Mouse (Mus musculus): ENCODE data around the gene Rpl19. TPM values are rescaled to one million over a fixed set of nuclear protein-coding genes. Genes with fewer than 3 reads are reported as not detected.

The Rpl19 gene
- total and polyA plus RNA-seq, 3 experiments, result 129 to 1,284 (median 1,223) TPM

DNA sequence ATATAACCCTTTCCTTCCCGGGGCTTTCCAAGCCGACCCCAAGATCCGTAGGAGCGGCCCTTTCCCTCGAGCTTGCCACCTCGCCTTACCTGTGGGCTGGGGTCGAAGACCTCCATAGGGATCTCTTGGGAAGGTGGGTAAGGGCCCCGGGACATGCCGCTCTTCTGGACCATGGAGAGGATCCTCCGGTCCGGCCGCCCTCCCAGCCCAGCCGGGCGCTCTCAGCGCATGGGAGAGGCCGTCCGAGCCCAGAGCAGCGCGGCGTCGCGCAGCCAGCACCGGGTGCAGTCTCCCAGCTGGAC lies 4.3 kb upstream of the Rpl19 start:
- no peak for DNase-seq

DNA sequence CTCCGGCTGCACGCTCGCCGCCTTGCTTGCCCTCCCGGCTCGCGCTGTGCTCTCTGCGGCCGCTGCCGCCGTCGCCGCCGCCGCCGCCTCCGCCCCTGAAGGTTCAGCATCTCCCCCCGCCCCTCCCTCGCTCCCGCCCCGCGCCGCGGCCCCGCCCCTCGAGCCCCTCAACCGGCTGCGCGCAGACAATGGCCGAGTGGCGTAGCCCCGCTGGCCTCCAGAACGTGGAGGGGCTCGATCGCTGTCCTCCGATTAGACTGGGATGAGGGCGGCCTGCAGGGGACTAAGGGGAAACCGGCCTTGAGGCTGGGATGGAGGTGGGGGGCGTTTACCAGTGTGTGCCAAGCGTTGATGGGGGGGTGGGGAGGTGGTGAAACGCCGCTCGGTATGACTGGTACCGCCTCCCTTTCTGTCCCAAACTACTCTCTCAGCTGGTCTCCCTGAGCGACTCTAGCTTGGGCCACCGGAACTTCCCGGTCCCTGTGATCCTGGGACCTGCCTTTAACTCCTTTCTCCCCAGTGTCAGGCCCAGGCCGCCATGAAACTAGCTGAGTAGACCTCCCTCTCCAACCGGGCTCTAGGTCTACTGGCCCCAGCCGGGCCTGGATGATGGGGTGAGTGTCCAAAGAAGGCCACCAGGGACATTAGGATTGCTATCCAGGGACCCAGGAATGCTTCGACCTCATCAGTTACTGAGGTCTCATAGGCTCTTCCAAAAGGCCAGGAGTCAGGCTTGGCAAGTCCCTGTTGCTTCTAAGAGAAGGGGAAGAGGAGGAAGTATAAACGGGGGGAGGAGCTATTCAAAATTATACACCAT lies 3.7 kb upstream of the Rpl19 start, which contains the start of gene Cacnb1:
Gene Cacnb1 (minus strand): TSS at position 480 of the 817 bp plus-strand sequence.
- DNase-seq, result peak; percentile 84

DNA sequence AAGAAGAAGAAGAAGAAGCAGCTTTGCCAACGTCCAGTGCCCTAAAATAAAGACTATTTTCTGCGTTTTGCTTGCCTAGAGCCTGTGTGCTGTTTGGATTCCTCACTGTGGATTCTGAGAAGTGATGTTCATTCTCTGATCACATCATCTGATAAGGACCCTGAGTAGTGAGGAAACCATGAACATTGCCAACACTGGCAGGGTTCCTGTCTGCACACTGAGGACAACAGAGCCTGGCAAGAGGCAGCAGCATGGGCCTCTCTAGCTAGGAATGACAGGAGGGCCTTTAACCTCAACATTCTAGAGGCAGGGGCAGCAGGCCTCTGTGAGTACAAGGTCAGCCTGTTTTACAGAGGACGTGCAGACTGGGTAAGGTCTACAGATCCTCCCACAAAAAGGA lies 2.0 kb upstream of the Rpl19 start:
- DNase-seq, result no peak

DNA sequence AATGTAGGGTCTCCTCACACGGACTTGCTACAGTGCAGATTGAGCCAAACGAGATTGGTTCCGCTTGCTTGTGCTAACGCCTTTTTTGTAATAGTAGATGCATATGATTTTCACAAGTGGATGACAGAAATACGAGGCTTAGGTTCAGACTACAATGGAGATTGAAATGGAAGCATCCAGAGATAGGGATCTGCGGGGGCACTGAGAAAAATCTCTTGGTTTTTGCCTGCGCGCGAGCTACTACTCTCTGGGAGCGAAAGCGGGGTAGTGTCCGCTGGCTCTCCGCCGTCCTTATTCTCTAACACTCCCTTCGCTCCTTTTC lies 301 bp upstream of the Rpl19 start:
- DNase-seq, result no peak

DNA sequence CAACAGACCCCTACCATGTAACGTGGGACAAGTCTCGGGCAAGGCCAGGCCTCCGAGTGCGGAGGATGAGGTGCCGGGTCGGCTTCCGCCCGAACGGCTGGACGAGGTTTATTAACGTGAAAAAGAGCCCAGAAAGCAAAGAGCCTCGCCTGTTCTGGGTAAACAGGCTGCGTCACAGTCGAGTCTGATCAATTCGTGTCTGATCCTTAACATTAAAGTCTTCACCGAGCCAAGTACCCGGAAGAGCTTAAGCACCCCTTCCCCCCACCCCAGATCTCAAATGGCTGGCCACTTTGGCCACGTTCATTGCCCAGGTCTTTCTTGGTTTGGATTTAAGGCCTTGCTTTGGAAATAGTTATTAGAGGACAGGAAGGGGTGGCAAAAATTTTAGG lies 783 bp downstream of the Rpl19 start:
- DNase-seq, result no peak

DNA sequence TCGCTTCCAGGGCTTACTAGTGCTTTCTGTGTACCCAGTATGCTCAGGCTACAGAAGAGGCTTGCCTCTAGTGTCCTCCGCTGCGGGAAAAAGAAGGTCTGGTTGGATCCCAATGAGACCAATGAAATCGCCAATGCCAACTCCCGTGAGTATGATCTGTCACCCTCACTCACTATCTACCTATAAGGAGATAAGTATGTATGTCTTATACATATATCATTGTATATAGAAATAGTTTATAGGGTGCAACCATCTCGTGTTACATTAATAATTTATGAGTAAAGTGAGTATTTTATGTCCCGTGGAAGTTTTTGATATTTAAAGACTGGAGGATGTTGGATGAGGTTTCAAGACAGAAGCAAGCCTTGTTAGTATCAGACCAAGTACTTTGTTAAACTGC lies 1.3 kb downstream of the Rpl19 start:
- DNase-seq, result no peak

DNA sequence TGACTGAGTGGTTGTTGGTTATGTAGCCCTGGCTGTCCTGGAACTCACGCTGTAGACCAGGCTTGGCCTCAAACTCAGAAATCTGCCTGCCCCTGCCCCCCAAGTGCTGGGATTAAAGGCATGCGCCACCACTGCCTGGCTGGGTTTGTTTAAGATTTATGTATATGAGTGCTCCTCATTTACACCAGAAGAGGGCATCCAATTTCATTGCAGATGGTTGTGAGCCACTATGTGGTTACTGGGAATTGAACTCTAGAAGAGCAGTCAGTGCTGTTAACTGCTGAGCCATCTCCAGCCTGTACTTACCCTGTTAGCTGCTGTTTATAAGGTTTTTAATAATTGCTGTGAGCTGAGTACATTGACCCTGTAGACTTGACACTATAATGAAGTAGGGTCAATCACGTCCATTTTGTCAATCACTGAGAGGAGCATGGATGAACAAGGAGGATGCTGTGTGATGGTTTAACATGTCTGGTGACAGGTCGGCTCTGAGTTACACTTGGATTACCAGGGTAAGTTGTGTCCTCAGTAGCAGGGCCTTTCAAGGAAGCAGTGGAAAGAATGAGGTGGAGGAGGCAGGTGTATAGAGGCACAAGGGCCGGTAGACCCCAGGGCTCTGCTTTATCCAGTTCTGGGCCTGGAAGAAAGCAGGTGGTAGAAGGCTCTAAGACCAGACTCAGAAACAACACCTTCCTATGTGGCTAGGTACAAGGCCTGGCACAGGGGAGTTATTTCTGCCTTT lies 4.4 kb downstream of the Rpl19 start:
- no peak for DNase-seq

DNA sequence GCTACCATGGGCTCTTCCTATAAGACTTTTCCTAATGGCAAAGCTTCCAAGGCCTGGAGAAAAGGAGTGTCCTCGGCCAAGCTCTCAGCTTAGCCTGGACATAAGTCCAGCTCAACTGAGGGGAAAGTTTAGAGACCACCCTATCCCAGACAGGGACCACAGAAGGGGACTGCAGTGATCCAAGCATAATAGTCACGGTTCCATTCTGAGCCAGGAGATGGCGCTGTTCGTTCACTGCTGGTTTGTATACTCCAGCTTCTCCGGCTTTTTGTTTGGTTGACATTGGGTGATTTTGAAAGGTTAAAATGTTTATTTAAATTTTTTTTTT lies 4.9 kb downstream of the Rpl19 start:
- peak; percentile 66 for DNase-seq

DNA sequence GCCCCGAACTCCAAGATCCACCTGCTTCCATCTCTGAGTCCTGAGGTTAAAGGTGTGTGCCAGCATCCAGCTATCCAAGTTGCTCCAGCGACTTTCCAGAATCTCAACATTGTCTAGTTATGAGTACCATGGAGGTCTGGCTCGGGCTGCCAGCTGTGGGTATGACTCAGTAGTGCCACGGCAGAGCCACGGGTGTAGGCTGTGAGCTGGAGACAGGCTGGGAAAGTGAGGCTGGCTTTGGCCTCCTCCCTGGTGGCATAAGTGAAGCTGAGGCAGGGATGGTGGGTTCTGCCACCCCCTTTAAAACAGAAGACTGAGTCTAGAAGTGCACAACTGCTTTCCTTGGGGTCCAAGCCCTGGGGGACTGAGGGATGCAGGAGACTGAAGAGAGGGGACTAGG lies 7.6 kb downstream of the Rpl19 start:
- DNase-seq, result no peak

DNA sequence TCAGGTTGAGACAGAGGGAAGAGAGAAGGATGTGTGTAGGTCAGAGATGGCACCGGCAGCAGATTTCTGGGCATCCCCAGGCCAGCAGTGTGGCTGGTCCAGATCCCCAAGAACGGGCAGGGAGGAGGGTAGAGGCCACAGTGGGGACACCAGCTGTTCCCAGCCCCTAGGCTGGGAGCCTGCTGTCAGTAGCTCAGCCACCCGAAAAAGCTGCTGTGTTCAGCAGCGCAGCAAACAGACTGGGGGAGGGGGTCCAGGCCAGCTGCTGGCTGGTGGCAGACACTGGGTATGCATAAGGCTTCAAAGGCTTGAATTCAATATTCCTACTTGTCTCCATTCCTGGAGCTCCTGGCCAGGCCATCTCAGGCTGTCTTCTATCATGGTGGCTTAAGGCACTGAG lies 8.3 kb downstream of the Rpl19 start:
- no peak for DNase-seq

DNA sequence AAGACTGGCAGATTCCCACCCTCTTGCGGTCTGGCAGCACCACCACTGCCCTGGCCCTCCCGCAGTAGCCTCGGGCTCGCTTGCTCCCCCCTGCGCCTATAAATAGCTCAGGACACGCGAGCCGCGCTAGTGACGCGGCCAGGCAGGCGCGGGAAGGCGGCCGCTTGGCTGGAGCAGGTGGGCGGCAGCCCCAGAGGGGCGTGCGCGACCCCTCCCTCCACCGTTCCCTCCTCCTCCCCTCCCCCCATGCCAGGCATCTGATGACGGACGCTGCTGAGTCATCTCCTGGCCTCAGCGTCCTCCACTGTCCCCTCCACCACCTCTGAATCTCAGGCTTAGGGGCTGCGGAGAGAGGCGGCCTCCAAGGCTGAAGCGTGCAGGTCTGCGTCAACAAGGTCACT lies 9.5 kb downstream of the Rpl19 start:
- peak; percentile 77 for DNase-seq

DNA sequence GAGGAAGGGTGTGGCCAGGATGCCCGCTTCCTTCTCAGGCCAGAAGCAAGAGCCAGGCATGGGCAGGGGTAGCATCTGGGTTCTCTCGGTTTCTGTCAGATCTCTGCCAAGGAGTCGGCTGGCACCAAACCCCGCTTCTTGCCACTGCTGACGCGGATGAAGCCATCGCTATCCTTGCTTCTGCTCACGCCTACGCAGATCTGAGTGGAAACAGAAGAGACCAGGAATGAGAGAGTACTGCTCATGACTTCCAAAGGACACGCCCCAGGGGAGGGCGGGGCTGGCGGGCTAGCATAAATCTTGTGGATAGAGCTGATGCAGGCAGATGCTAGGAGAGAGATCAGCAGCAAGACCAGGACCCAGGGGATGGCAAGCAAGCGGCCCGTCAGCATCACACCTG lies 11.4 kb downstream of the Rpl19 start:
- no peak for DNase-seq

DNA sequence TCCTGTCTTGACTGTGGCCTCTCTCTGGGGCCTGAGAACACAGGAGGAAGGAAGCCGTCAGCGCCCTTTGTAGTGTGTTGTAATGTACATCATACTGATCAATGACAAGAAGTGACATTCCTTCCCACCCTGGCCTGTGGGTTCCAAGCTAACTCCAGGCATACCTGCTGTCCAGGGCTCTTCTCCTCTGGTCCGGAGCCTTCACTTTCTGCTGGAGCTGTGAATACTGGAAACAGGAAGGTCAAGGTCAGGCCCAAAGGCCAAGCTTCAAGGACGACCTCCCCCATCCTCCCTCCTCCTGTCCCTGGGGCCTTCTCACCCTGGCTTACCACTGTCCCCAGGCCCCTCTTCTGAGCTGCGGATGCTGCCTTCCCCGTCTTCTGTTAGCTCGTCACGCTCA lies 14.5 kb downstream of the Rpl19 start:
- DNase-seq, result no peak

DNA sequence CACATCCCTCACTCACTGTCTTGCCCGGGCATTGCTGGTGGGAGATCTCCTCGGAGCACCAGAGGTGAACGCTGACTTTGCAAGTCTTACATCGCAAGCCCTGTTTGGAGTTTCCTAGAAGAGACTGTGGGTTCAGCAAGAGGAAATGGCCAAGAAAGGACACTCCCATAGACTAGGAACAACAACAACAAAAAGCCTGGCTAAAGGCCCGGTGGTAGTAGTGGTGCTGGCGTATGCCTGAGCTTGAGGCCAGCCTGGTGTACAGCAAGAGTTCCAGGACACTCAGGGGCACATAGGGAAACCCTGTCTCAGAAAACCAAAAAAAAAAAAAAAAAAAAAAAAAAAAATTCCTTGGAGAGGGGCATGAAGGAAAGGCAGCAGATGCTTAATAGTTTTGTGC lies 16.2 kb downstream of the Rpl19 start:
- no peak for DNase-seq

DNA sequence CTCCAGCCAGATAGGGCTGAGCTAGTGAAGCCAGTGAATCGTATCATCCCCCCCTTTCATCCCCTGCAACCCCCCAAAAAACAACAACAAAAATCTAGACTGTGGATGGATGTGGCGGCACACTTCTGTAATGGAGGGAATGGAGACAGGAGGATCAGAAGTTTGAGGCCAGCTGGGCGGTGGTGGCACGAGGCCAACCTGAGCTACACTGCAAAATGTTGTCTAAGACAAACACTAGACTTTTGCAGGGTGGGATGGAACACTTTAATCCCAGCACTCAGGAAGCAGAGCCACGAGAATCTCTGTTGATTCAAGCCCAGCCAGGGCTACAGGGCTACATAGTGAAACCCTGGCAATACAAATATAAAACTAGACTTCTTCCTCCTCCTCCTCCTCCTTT lies 17.6 kb downstream of the Rpl19 start:
- DNase-seq, result no peak

DNA sequence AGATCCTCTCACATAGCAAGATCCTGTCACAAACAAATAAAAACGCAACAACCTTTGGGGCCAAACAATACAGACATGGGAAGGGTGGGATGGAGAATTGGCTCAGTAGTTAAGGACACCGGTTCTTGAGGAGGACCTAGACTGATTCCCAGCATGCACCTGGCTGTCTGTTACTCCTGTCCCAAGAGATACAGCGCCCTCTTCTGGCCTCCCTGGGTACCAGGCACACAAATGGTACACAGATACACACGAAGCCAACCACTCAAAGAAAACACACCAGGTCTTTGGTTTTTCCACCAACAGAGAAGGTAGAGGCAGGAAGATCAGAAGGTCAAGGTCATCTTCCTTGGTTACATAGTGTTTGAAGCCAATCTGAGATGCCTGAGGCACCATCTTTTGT lies 19.1 kb downstream of the Rpl19 start:
- DNase-seq, result no peak

DNA sequence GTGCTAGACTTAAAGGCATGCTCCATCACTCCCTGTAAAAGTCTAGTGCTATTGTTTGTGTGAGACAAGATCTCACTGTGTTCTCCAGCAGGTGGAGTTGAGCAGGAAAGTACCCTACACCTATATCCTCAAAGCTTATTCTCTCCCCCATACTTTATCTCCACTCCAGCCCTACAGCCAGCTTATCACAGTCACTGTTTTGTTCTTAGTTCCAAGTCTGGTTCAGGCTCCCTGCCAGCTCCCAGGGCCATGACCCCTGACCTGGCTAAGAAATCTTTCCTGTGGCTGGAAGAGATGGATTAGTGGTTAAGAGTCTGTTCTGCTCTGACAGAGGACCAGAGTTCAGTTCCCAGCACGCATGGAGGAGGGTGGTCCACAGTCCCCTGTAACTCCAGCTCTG lies 20.0 kb downstream of the Rpl19 start:
- peak; percentile 89 for DNase-seq

DNA sequence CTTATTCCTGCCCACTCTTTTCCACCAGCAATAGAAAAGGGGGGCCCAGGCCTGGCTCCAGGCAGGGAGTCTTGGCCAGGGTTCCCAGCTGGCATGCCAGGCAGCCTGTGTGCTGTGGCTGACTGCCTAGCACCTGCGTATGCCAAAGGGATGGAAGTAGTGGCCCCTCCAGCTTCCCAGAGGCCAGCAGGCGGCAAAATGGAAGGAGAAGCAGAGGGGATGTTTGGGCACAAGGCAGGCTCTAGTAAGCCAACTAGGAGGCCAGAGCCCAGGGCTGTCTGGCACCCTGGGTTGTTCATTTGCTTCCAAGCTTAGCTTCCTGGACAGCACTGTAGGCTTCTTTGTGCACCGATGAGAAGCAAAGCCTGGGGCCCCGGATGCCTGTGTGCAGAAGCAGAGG lies 21.2 kb downstream of the Rpl19 start:
- no peak for DNase-seq

DNA sequence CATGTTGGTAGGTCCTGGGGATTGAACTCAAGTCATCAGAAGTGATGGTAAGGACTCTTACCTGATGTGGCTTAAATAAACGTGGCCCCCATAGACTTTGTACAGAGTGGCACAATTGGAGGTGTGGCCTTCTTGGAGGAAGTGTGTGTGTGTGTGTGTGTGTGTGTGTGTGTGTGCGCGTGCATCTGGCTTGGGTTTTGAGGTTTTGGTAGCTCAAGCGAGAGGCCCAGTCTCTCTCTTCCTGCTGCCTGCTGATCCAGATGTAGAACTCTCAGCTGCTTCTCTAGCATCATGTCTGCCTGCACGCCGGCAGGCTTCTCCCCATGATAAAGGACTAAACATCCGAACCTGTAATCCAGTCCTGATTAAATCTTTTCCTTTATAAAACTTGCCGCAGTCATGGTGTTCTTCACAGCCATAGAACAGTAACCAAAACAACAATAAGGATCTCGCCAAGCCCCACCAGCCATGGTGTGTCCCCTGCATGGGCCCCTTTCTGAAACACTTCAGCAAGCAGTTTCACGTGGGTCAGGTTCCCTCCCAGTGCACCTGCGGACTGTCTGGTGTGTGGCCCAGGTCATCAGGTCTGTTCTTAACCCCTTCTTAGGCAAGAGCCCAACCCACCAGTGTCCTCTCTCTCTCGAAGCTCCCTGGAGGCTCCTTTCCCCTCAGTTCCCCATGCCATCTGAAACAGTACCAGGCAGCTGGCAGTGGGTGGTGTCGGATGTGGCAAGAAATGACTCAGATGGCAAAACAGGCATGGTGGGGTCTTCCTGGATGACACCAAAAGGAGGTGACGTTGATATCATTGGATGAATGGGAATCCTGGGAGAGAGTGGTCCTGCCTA lies 23.4 kb downstream of the Rpl19 start:
- no peak for DNase-seq

DNA sequence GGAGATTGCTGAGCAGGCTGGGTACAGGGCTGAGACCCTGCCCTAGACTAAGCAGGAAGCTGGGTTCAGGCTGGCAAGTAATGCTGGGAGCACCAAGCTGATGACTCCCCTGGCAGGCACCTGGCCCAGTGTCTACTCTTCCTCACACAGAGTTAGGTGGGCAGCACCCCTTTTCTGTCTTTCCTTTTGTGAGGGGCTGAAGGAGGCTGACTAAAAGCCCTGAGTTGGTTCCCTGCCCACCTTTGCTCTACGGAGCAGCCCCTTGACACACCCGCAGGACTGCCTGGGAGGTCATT lies 24.0 kb downstream of the Rpl19 start:
- no peak for DNase-seq

DNA sequence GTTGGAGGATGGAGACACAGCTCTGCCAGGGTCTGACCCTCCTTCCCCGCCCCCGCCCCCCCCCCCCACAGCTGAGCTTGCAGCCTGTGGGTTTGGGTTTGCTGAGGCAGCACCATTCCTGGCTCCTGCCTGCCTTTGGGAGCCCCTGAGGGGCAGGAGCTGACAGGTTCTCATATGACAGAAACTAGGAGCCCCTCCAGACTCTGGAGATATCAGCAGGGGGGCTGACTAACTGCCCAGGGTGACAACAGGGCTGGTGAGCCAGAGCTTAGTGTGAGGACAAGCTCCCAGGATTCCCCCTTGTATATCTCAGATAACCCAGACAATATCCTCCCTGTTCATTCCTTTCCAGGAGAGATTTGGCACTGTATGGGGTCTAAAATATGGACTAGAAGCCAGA lies 24.4 kb downstream of the Rpl19 start:
- DNase-seq, result no peak

DNA sequence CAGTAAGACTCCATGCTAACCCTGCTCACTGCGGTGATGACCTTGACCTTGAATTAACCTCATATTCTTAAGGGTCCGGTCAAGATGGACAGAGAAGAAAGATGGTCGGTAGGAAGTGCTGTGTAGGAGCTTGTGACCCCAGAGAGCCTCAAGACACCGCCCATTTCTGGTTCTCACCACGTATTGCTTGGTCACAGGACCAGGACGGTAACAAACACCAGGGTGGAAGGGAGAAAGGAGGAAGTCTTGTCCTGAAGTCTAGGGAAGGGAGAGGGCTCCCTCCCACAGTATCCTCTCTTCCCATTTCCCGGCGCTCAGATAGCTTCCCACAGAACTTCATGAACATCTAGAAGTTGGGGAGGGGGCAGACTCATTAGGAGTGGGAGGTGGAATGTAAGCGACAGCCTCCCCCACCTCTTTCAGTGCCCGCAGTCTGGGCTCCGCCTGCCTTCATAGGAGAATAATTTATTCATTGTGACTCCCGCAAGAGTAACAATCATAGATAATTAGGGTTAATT lies 25.2 kb downstream of the Rpl19 start:
- DNase-seq, result no peak

All from adrenal gland, adult 2 months (tissue).